Mouse (Mus musculus) granulocyte monocyte progenitor cell, adult 5-6 weeks (primary cell): Measurements from ENCODE around the gene Hnrnpl. TPM values are rescaled to one million over a fixed set of nuclear protein-coding genes. Genes with fewer than 3 reads are reported as not detected.
A peak's percentile ranks its signal among the peaks of the same experiment; 100 is the strongest.

Experiments
- ATAC-seq: replicated peaks from 2 replicates; pipeline ENCODE4 v1.8.0; 2016; ENCODE audit warnings: mild to moderate bottlenecking, moderate TSS enrichment, inconsistent platforms; ENCODE audit not compliant: poor library complexity, severe bottlenecking
- total RNA-seq, 2 experiments: library from RNA; stranded (forward) in 1 of 2; stranded (reverse) in 1 of 2; fragments of 200-712, 200-1000 nt in 1 of 2; fragments of >200 nt in 1 of 2; fragmentation: Nextera tagmentation in 1 of 2; gene quantifications; 2 replicates each; pipeline ENCODE4 v1.2.3; 2014 to 2017

The Hnrnpl gene
- total RNA-seq (2014; fragmentation: Nextera tagmentation) (466 and 510 TPM in 2 replicates), total RNA-seq (2017) (276 and 296 TPM in 2 replicates)

GRCm38 (mm10) chr7:28808221-28808941, at the start of gene Hnrnpl:
Hnrnpl (plus strand) TSS chr7:28808541.
- ATAC-seq, result peak; percentile 17

GRCm38 (mm10) chr7:28758623-28759022, 49.7 kb upstream of the Hnrnpl start:
- ATAC-seq, result no peak

- ATAC-seq, result no peak
These were observed 46.4 kb upstream of the Hnrnpl start for GRCm38 (mm10) chr7:28761907-28762306.

GRCm38 (mm10) chr7:28765211-28765610, 43.1 kb upstream of the Hnrnpl start:
- ATAC-seq, result peak; percentile 44

GRCm38 (mm10) chr7:28766173-28766879, 42.0 kb upstream of the Hnrnpl start, which contains the start of gene Sirt2:
Sirt2 (plus strand) TSS chr7:28766735.
- ATAC-seq, result peak; percentile 90

- no peak for ATAC-seq
These were observed 41.4 kb upstream of the Hnrnpl start for GRCm38 (mm10) chr7:28766910-28767309.

- no peak for ATAC-seq
These were observed 40.8 kb upstream of the Hnrnpl start, which contains the start of gene Nfkbib for GRCm38 (mm10) chr7:28767462-28767965. Nfkbib (minus strand) TSS chr7:28767512.

- no peak for ATAC-seq
These were observed 38.9 kb upstream of the Hnrnpl start for GRCm38 (mm10) chr7:28769414-28769958.

- ATAC-seq, result no peak
These were observed 38.0 kb upstream of the Hnrnpl start for GRCm38 (mm10) chr7:28770309-28770708.

GRCm38 (mm10) chr7:28771867-28772266, 36.5 kb upstream of the Hnrnpl start:
- ATAC-seq, result no peak

GRCm38 (mm10) chr7:28773163-28773562, 35.2 kb upstream of the Hnrnpl start:
- ATAC-seq, result peak; percentile 44; the same call in 1 of the 2 replicates

- no peak for ATAC-seq
These were observed 34.2 kb upstream of the Hnrnpl start for GRCm38 (mm10) chr7:28774164-28774563.

GRCm38 (mm10) chr7:28775129-28775528, 33.2 kb upstream of the Hnrnpl start:
- no peak for ATAC-seq

- no peak for ATAC-seq
These were observed 29.5 kb upstream of the Hnrnpl start for GRCm38 (mm10) chr7:28778825-28779224.

- ATAC-seq, result peak; percentile 73
These were observed 28.2 kb upstream of the Hnrnpl start for GRCm38 (mm10) chr7:28780067-28780658.

GRCm38 (mm10) chr7:28780857-28781256, 27.5 kb upstream of the Hnrnpl start:
- no peak for ATAC-seq

- ATAC-seq, result peak; percentile 70
These were observed 27.1 kb upstream of the Hnrnpl start for GRCm38 (mm10) chr7:28781261-28781663.

- no peak for ATAC-seq
These were observed 23.2 kb upstream of the Hnrnpl start for GRCm38 (mm10) chr7:28785161-28785560.

GRCm38 (mm10) chr7:28787884-28788283, 20.5 kb upstream of the Hnrnpl start:
- no peak for ATAC-seq
